Mouse (Mus musculus): Measurements from ENCODE around the gene Zfp788.
"Not testable (repeated sequence)": the region's sequence is repeated elsewhere in the genome, so short reads cannot be mapped to it uniquely, and the experiment has no call there.

Gene Zfp788

DNA sequence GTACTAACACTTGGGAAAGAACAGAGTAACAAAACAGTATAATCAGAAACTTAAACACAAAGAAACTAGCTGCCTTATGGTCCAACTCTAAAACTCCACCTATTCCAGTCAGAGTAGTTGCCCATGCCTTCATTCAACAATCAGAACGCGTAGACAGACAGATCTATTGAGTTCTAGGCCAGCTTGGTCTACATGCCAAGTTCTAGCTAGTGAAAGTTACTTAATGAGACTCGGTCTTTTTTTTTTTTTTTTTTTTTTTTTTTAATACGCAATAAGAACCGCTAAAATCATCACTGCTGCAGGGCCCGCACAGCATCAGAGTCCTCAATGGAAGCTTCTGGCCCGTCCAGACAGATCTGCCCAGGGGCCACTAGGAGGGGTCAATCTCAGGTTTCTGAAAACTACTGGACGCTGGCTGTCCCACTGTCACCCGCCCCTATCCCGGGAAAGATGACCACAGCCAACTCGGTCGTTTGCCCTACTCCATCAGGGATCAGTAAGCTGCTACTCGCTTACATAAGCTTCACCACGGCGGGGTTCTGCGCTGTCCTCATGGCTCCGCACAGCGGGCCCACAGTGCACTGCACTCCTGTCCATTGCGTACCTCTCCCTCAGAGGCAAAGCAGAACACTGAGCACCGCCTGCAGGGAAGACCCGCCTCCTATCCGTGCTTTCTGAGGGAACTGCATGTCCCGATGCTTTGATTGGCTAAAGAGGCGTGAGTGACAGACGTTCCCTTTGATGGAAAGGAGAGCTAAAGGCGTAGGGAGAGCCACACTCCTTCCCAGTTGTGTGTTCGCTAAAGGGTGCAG lies at the start of gene Zfp788:
TSS of gene Zfp788 (plus strand) at position 795 of the 812 bp plus-strand sequence.
- peak; percentile 90 for DNase-seq (ENCODE audit: low spot score)

DNA sequence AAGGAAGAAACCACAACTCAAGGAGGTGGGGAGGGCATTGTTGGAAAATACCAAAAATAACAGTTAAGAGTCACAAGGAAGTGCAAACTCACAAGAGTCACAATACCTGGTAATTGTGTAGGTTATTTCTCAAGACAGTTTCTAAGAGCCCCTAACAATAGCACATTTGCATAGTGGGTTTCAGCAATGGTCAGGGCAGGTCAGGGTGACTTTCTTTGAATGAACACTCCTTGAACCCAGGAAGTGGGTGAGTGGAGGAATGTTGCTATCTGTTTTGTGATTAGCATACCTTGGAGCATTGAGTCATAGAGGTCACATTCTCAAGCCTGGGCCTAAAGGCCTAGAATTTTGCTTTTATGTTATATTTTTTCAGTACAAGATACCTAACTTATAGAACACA lies 45.2 kb upstream of the Zfp788 start:
- not testable (repeated sequence) for DNase-seq (ENCODE audit: low spot score)

DNA sequence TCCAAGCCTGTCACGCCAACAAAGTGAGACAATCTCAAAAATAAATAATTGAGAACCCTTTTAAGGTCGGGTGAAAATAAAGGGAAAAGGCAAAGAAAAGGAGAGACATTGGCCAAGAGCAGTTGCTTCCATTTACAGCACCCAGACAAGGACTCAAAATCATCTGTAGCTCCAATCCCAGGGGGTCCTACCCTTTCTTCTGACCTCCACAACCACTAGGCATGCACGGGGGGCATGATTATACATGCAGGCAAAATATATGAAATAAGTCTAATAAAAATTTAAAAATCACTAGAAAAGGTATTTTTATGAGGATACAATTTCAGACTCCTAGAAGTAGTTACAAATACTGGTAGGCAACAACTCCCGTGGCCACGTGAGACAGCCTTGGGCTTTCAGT lies 34.4 kb upstream of the Zfp788 start:
- DNase-seq (ENCODE audit: low spot score), result no peak

DNA sequence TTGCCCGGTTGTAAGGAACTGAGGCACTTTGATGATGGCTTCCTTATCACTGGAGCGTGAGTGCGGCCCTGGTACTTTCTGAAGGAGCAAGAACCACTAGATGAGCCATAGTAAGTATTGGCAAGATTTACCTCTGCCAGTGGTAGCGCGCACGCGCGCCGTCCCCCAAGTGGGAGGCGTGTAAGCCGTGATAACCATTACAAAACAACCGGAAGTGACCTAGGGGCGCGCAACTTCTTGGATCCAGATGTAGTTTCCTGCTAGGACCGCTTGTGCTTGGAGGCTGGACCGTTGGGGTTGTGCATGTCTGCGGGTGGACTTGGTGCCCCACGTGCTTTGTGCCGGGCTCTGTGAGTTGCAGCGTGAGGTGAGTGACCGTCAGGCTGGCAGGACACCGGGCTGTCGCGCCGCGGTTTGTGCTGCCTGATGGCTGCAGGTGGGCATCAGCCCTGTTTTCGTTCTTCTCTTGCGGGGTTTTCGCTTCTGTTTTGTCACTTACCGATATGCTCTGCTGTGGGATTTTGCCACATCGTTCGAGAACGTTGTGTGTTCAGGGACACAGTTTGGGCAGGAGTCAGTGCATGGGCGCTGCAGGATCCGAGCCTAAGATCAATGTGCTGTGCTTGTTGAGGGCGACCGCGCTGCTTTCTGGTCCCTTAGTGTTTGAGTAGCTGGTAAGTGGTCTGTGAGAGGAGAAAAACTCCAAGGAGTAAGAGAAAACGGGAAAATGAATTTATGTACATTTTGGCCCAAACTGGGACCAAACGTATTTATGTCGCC lies 33.8 kb upstream of the Zfp788 start, which contains the start of gene 2610021A01Rik:
TSS of gene 2610021A01Rik (plus strand) at position 197 of the 780 bp plus-strand sequence.
- peak; percentile 94 for DNase-seq (ENCODE audit: low spot score)

DNA sequence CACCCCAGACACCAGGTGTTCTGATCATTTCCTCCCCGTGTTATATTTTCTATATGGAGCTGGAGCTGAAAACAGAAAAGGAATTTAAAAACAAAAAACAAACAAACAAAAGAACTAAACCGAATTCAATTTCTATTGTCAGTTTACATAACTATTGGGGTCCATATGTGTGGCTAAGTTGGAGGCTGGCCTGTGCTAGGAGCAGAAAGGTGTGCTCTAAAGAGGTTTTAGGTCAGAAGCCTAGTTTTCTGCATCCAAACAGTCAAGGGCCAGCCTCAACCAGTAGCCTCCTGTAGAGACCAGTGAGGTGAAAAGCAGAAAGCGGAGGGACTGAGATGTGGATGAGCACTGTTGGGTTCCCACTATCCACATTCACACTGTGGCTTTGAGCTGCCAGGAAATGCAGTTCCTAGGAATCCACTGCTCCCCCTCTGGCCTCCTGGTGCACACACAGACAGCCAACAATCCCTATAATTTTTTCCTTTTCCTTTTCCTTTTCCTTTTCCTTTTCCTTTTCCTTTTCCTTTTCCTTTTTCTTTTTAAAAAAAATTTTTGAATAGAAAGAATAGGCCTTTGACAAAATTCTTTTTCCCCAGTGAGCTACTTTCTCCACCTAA lies 33.0 kb upstream of the Zfp788 start:
- no peak for DNase-seq (ENCODE audit: low spot score)

DNA sequence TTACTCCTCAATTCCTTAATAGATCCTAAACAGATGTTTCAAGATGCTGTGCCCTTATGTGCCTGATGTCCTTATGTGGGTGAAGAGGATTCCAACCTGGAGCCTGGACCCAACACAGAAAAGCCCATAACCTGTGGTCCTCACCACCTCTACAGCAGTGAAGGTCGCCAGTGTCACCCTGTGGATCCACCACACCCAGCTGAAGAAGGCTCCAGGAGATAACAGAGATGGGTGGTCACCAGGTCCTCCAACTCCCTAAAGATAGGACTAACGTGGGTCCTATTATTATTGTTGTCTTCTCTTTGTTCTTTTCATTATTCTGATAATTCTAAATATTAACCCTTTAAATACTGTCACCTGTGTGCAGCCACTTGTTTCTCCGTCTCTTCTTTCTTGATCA lies 21.3 kb upstream of the Zfp788 start:
- no peak for DNase-seq (ENCODE audit: low spot score)

DNA sequence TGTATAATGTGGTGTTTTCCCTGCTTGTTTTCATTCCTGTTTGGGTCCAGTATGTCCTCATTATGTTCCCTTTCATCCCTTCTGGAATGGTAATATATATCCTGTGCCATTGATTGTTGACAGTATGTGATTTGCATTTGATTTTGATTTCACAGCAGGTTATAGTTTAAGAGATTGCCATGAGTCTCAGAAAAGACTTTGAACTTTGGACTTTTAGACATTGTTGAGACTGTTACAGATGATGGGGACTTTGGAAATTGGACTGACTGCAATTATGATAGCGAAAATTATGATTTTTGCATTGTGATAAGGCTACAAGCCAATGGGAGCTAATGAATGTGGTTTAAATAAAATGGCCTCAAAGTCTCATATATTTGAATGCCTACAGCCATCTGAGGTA lies 16.8 kb upstream of the Zfp788 start:
- not testable (repeated sequence) for DNase-seq (ENCODE audit: low spot score)

DNA sequence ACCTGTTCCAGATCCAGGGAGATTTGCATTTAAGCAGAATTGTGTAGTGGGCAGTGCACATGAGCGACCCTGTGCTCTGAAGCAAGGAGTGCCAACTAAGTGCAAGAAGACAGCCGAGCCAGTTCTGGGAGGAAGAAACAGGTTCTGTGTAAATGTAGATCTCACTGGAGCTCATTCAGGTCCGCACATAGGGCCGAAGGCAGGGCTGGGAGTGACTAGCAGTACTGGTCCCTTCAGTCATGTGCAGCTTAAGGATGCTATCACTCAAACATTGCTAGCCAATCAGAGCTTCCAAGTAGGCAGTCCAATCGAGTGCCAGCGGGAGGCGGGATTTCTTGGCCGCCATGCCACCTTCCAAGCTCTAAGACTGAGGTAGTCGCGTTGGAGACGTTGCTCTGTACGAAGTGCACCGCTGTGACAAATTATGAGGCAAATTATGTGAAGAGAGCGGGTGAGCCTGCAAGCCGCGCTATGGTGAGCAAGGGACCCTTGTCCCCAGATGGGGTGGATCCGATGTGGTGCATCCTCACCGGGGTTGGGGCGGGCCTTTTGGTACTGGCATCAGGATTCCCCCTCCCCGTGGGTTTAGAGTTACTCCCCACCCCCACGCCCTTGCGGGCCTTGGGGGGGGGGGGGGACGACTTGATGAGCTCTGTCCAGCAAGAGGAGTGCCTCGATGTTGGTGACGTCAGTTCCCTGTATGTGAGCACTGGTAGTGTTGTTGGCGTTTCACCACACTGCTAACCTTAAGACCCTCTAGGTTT lies 400 bp downstream of the Zfp788 start:
- peak; percentile 83 for DNase-seq (ENCODE audit: low spot score)

DNA sequence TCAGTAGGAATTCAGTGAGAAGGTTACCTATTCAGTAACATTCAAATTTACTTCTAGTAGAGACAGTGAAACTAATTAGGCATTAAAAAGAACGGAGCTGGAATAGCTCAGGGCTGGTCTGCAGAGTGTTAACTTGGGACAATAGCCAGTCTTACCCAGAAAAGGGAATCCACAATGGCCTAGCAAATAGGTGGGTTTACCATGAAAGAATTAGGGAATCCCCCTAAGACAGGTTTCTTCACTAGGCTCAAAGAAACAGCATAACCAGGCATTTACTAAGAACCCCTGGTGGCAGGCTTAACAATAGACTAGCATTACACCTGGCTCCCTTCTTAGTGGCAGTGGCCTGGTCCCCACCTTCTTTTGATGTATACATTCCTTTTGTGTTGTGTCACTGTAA lies 41.3 kb downstream of the Zfp788 start:
- DNase-seq (ENCODE audit: low spot score), result not testable (repeated sequence)
